Mouse (Mus musculus) CH12.LX (cell line): ENCODE measurements around the gene Ehmt2. TPM values are rescaled to one million over a fixed set of nuclear protein-coding genes. Genes with fewer than 3 reads are reported as not detected.

Source experiments
- DNase-seq: peaks from one replicate; pipeline ENCODE4 v3.0.0-alpha.2; 2013; ENCODE audit errors: extremely low read depth
- H3K27ac ChIP-seq: 2 replicates; pipeline ENCODE4 v1.5.1; 2012; ENCODE audit warnings: low read depth, mild to moderate bottlenecking, control low read depth, moderate library complexity; ENCODE audit not compliant: insufficient read depth
- H3K27me3 ChIP-seq: replicated peaks from 2 replicates; pipeline ENCODE3; 2012; ENCODE audit warnings: inconsistent platforms
- H3K36me3 ChIP-seq, 2 experiments: replicated peaks in 1 of 2; 2 replicates each; pipeline versions ENCODE3 to v1.6.1; 2012; ENCODE audit warnings: inconsistent platforms in 1 of 2, low read length in 1 of 2, mild to moderate bottlenecking in 1 of 2, mixed read lengths in 1 of 2, moderate library complexity in 1 of 2; ENCODE audit not compliant: control insufficient read depth in 1 of 2, insufficient read depth in 1 of 2
- H3K4me1 ChIP-seq, 2 experiments: 2 replicates each; pipeline ENCODE4 v1.6.1; 2012; ENCODE audit warnings: inconsistent platforms in 1 of 2, moderate library complexity in 1 of 2; ENCODE audit not compliant: insufficient read depth in 2 of 2, control insufficient read depth in 1 of 2
- H3K4me2 ChIP-seq: 2 replicates; pipeline ENCODE4 v1.6.1; 2012; ENCODE audit warnings: low read depth, mild to moderate bottlenecking, control low read depth; ENCODE audit not compliant: poor library complexity, insufficient read depth, severe bottlenecking
- H3K4me3 ChIP-seq, 3 experiments: fragments of 150-350 bp in 1 of 3; sonication (generic) in 1 of 3; replicated peaks in 1 of 3; 2 replicates each; pipeline versions ENCODE3 to v1.5.1; 2011 to 2012; ENCODE audit warnings: low read depth in 2 of 3, low read length in 2 of 3, mild to moderate bottlenecking in 2 of 3, moderate library complexity in 2 of 3, control low read depth in 1 of 3, improper control_type of control experiment in 1 of 3, inconsistent platforms in 1 of 3, mixed read lengths in 1 of 3; ENCODE audit not compliant: poor library complexity in 1 of 3
- H3K79me2 ChIP-seq: replicated peaks from 2 replicates; pipeline ENCODE4 v1.6.1; 2012; ENCODE audit warnings: mild to moderate bottlenecking, moderate library complexity; ENCODE audit not compliant: control insufficient read depth, poor library complexity, insufficient read depth, severe bottlenecking; ENCODE audit errors: extremely low read depth
- H3K9ac ChIP-seq: 2 replicates; pipeline ENCODE4 v1.6.1; 2012; ENCODE audit warnings: low read depth, mild to moderate bottlenecking, control low read depth, moderate library complexity; ENCODE audit not compliant: insufficient read depth
- H3K9me3 ChIP-seq: replicated peaks from 2 replicates; pipeline ENCODE3; 2012; ENCODE audit warnings: low read length, inconsistent platforms, mixed read lengths
- BHLHE40 ChIP-seq: IDR thresholded peaks from 2 replicates; pipeline ENCODE4 v1.6.1; 2011; ENCODE audit warnings: mild to moderate bottlenecking, low read depth, low read length, improper control_type of control experiment
- CHD2 ChIP-seq: IDR thresholded peaks from 2 replicates; pipeline ENCODE4 v1.6.1; 2011; ENCODE audit warnings: low read length, improper control_type of control experiment
- CTCF ChIP-seq, 2 experiments: IDR thresholded peaks in 1 of 2; conservative IDR thresholded peaks in 1 of 2; 2 replicates each; pipeline ENCODE4 v1.5.1; 2011 to 2012; ENCODE audit warnings: low read depth in 2 of 2, low read length in 2 of 2, improper control_type of control experiment in 1 of 2, inconsistent platforms in 1 of 2, mild to moderate bottlenecking in 1 of 2, moderate library complexity in 1 of 2
- E2F4 ChIP-seq: IDR thresholded peaks from 2 replicates; pipeline ENCODE4 v1.6.1; 2011; ENCODE audit warnings: low read depth, low read length, improper control_type of control experiment; ENCODE audit not compliant: insufficient replicate concordance
- ETS1 ChIP-seq: conservative IDR thresholded peaks from 2 replicates; pipeline ENCODE4 v1.6.1; 2012; ENCODE audit warnings: low read depth, mild to moderate bottlenecking, inconsistent platforms, low read length, improper control_type of control experiment, moderate library complexity
- MAX ChIP-seq: IDR thresholded peaks from 2 replicates; pipeline ENCODE4 v1.6.1; 2011; ENCODE audit warnings: low read length, improper control_type of control experiment
- MEF2A ChIP-seq: IDR thresholded peaks from 2 replicates; pipeline ENCODE4 v1.6.1; 2014; ENCODE audit warnings: low read depth, mild to moderate bottlenecking, inconsistent platforms, low read length, improper control_type of control experiment, borderline replicate concordance
- MXI1 ChIP-seq: IDR thresholded peaks from 2 replicates; pipeline ENCODE4 v1.6.1; 2011; ENCODE audit warnings: mild to moderate bottlenecking, low read depth, low read length, improper control_type of control experiment
- MYC ChIP-seq: IDR thresholded peaks from 2 replicates; pipeline ENCODE4 v1.6.1; 2011; ENCODE audit warnings: low read depth, mild to moderate bottlenecking, improper control_type of control experiment, low read length
- POLR2A ChIP-seq: IDR thresholded peaks from 2 replicates; pipeline ENCODE4 v1.6.1; 2011; ENCODE audit warnings: low read depth, mild to moderate bottlenecking, improper control_type of control experiment, low read length
- POLR2AphosphoS2 ChIP-seq: IDR thresholded peaks from 2 replicates; pipeline ENCODE4 v1.6.1; 2011; ENCODE audit warnings: low read depth, low read length, improper control_type of control experiment
- RAD21 ChIP-seq: IDR thresholded peaks from 2 replicates; pipeline ENCODE4 v1.6.1; 2011; ENCODE audit warnings: low read depth, mild to moderate bottlenecking, low read length, improper control_type of control experiment, moderate library complexity
- RCOR1 ChIP-seq: conservative IDR thresholded peaks from 2 replicates; pipeline ENCODE4 v1.6.1; 2012; ENCODE audit warnings: low read depth, mild to moderate bottlenecking, inconsistent platforms, low read length, improper control_type of control experiment
- SIN3A ChIP-seq: IDR thresholded peaks from 2 replicates; pipeline ENCODE4 v1.6.1; 2012; ENCODE audit warnings: low read length, improper control_type of control experiment, inconsistent platforms
- TBP ChIP-seq: conservative IDR thresholded peaks from 2 replicates; pipeline ENCODE4 v1.6.1; 2011; ENCODE audit warnings: low read depth, low read length, improper control_type of control experiment
- ZKSCAN1 ChIP-seq: IDR thresholded peaks from 2 replicates; pipeline ENCODE4 v1.6.1; 2012; ENCODE audit warnings: low read depth, inconsistent platforms, low read length, improper control_type of control experiment, borderline replicate concordance
- ZMIZ1 ChIP-seq: IDR thresholded peaks from 2 replicates; pipeline ENCODE4 v1.6.1; 2012; ENCODE audit warnings: low read depth, mild to moderate bottlenecking, inconsistent platforms, low read length, improper control_type of control experiment
- ZNF384 ChIP-seq: IDR thresholded peaks from 2 replicates; pipeline ENCODE4 v1.6.1; 2012; ENCODE audit warnings: low read depth, low read length, improper control_type of control experiment, inconsistent platforms
- dilution Hi-C: fragments of 300-500 bp; cut with MboI; formaldehyde crosslinking; loops from 2 replicates; pipeline ENCODE4 v1.14.3; 2020; ENCODE audit warnings: low sequenced_read_pairs; ENCODE audit not compliant: extremely low pct_unique_long_range_greater_than_20kb, extremely low pct_ligation_motif_present
- in situ Hi-C: fragments of 300-500 bp; cut with MboI; formaldehyde crosslinking; loops from 3 replicates; pipeline ENCODE4 v1.14.3; 2019; ENCODE audit warnings: low sequenced_read_pairs, low pct_ligation_motif_present, low pct_unique_long_range_greater_than_20kb, mixed read lengths
- polyA plus RNA-seq: library from polyadenylated mRNA; unstranded; fragments of >175 nt; gene quantifications from 2 replicates; pipeline ENCODE4 v1.2.1, GENCODE M21; 2012; ENCODE audit warnings: low read depth; ENCODE audit not compliant: insufficient read length
- total RNA-seq, 2 experiments: library from RNA; depleted of rRNA; stranded (reverse); fragments of 300-350 nt in 1 of 2; fragments of >200 nt in 1 of 2; gene quantifications; 2 replicates each; pipeline ENCODE4 v1.2.3; 2012 to 2014

Gene Ehmt2
- total and polyA plus RNA-seq, 3 experiments = 73.5 to 150 (median 113) TPM

- DNase-seq = no peak
- peak overlapping the region; percentile 47 for H3K27ac ChIP-seq
- dilution Hi-C loops (no loop called here), in situ Hi-C loops (no loop called here)
- H3K27me3 ChIP-seq = no peaks in the 10 kb centered on the region
- peak overlapping the region; percentile 84 for H3K4me2 ChIP-seq
- H3K9ac ChIP-seq = peak overlapping the region; percentile 61
- peaks cover 7 to 32% of the 10 kb centered on the region in 2 experiments for H3K4me1 ChIP-seq
- no peak for TF ChIP-seq ETS1
- 0 out of 2 replicates have a peak, but pooled peaks have one; percentile 39 for TF ChIP-seq MYC
- no peak for TF ChIP-seq RAD21
- TF ChIP-seq POLR2AphosphoS2 = peak; percentile 53; the same call in 1 of the 2 replicates
- peak; percentile 25 for TF ChIP-seq SIN3A
- TF ChIP-seq ZNF384 = no peak
- no peak for TF ChIP-seq ZMIZ1
- no peak for TF ChIP-seq TBP
- TF ChIP-seq MEF2A = no peak
- no peak for TF ChIP-seq CHD2
- TF ChIP-seq MAX = 0 out of 2 replicates have a peak, but pooled peaks have one; percentile 17
- TF ChIP-seq E2F4 = no peak
- peaks cover 8 to 29% of the 10 kb centered on the region in 2 experiments for H3K36me3 ChIP-seq
- peak overlapping the region; percentile 75 to 93 (median 92) for H3K4me3 ChIP-seq
- peaks cover 5% of the 10 kb centered on the region for H3K9me3 ChIP-seq
- peaks cover 17% of the 10 kb centered on the region for H3K79me2 ChIP-seq
Observed at GRCm38 (mm10) chr17:34897373-34898159, 703 bp upstream of the Ehmt2 start.

GRCm38 (mm10) chr17:34898706-34899052 is 410 bp downstream of the Ehmt2 start:
- Histone ChIP-seq H3K4me2 (peak overlapping the region; percentile 18; the same call in 1 of the 2 replicates), H3K27ac (peak overlapping the region; percentile 89; the same call in 1 of the 2 replicates), H3K4me1 (peaks cover 7 to 29% of the 10 kb centered on the region in 2 experiments), H3K79me2 (peaks cover 17% of the 10 kb centered on the region), H3K27me3 (no peaks in the 10 kb centered on the region), H3K36me3 (peaks cover 17 to 40% of the 10 kb centered on the region in 2 experiments), H3K9me3 (peaks cover 5% of the 10 kb centered on the region), H3K9ac (peak overlapping the region; percentile 94), H3K4me3 (peak overlapping the region; percentile 91 to 93 (median 92))
- TF ChIP-seq POLR2A (no peak), MXI1 (no peak), ETS1 (no peak), ZKSCAN1 (no peak), RAD21 (no peak), CTCF (conservative IDR thresholded peaks at IDR 0.05 in 1 of 2, IDR thresholded peaks at IDR 0.05 in 1 of 2; ENCODE audit: low read depth in 2 of 2, low read length in 2 of 2) (no peak), RCOR1 (no peak), BHLHE40 (0 out of 2 replicates have a peak, but pooled peaks have one; percentile 2)
- no peak for DNase-seq
- dilution Hi-C loops = no loop called here
- in situ Hi-C loops = no loop called here
